Mouse (Mus musculus) c-Kit-positive CD71-negative TER-119-negative erythroid progenitor cells, embryonic 14.5 days (primary cell): ENCODE measurements around the gene Rbm28.

ENCODE experiments used
- DNase-seq: peaks from one replicate; pipeline ENCODE4 v3.0.0-alpha.2; 2013; ENCODE audit warnings: low read depth

Gene Rbm28

DNA sequence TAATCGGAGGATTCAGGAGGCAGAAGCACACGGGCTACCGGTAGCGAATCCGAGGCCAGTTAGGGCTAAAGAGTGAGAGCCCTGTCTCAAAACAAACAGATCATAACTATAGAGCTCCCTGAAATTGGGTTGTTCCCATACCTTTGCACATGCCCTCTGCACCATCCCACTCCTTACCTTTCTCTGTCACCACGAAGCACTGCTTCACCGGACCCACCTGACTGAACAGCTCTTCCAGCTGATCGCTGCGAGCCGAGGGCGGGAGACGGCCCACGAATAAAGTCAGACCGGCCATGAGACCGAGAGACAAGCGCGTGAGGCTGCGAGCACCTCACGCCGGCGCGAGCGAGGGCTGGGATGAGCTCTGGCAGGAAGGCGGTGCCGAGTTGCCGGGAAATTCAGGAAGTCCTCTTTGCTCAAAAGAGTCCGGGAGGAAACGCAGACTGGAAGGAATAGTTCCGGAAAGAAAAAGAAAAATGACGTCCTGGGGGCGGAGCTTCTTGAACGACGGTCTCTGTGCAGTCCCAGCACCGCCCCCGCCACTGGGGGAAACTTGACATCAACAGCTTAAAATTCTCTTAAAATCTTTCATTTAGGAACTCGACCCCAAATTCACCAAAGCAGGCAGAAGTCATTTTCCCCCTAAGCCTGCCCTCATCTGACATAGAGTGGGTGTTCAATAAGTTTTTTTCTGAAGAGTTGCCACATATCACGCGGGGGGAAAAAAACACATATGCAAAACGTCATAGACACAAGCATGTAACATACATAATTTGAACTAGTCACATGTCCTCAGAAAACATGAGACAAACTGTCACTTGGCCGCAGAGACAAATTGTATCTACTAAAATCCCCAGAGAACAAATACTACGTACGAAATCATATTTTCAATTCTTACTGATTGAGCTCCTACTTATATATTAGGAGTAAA lies at the start of gene Rbm28:
Rbm28 (minus strand) TSS at position 693 of the 931 bp plus-strand sequence.
- DNase-seq: peak; percentile 97

DNA sequence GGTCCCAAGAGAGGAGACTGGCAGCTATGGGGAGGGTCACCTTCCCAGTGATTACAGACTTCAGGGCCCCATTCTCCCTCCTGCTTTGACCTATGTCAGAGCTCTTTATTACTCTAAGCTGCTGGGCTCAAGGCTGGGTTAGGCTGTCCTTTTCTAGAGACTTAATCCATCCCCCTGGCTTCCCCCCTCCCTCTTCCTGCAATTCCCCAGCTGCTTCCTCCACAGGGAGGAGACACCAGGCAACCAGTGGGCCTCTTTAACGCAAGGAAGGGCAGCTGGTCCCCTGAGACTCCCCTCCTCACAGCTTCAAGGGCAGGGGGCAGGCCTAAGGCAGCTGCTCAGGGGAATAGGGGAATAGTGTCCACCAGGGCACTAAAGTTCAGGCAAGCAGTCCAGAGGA lies 49.4 kb upstream of the Rbm28 start:
- DNase-seq: no peak

DNA sequence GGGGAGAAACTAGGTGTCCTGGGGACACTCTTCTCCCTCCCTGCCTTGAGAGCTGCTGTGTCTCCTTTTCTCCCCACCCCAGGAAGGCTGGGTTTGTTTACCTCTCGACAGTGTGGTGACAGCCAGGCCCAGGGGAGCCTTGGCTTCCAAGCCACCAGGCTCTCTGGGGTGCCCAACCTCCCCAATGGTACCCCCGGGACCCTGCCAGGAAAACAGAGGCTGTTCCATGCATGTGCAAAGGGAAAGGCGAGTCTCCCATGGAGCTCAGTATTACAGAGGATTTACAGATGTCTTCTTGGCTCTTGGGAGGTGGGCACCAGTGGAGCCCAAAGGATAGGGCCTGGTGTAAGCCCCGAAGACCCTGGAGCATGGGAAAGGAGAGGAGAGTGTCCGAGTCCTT lies 48.6 kb upstream of the Rbm28 start:
- DNase-seq: no peak

DNA sequence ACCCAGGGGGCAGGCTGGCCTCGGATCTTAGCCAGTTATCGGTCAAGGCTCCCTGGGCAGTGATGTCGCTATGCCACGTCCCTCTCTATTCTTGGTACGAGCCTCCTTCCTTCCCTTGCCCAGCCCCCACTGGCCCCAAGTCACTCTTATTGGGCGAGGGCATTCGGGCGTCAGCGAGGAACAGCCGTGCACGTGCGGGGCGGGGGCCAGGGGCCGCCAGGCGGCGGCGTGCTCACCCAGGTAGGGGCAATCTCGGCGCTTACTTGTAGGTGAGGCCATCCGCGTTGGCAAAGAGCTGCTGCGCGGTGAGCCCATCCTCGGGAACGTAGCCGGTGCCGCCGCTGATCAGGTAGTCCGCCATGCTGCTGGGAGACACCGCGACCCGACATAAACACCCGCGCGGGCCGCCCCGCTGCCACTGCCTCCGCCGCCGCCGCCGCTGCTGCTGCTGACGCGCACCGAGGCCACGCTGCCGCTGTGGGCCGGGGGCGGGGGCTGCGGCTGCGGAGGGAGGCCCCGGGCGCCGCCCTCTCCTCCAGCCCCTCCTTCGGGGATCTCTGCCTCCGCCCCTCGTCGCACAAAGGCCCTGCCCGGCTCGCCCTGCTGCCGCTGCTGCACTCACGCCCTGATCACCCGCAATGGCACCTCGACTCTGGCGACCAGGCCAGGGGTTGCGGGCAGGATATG lies 47.1 kb upstream of the Rbm28 start:
- DNase-seq: peak; percentile 61

DNA sequence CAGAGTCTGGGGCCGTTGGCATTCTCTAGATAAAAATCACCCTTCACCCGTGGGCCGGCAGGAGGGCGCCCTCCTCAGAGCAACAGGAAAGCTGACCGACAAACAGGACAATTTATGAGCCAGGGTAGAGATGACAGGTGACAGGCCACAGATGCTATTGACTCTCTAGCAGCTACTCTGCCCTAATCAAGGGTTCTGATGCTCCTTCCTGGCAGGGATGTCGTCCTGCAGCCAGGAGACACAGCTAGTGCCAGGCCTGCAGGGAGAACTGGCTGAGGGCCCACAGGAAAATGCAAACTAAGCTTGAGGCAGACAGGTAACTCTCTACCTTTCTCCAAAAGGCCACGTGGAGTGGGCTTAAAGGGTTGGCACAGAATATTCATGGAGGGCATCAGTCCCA lies 46.3 kb upstream of the Rbm28 start:
- DNase-seq: no peak

DNA sequence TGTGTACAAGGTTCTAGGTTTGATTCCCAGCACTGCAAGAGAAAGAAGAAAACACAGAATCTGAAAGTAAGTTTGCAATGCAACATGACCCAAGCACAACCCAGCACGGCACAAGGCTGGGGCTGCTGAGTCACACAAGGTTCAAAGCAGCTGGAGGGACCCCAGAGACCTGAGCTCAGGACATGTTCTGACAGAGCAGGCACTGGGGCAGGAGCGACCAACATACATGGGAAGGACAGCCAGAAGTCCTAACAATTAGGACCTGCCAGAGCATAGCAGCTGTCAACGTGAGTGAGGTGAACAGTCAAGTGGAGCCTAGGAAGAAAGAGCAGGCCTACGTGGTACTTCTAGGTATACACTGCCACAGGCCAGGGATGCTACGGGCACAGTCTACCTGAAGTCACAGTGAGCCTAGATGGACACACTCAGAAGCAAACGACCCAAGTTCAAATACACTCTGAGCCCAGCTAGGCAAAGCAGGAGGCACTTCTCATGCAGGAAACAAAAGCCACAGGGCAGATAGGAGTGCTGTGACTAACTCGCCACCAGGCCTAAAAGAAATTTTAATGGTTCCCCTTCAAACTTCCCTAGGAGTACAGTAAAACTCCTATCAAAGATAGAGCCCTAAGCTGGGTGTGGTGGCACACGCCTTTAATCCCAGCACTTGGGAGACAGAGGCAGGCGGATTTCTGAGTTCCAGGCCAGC lies 45.6 kb upstream of the Rbm28 start:
- DNase-seq: no peak

DNA sequence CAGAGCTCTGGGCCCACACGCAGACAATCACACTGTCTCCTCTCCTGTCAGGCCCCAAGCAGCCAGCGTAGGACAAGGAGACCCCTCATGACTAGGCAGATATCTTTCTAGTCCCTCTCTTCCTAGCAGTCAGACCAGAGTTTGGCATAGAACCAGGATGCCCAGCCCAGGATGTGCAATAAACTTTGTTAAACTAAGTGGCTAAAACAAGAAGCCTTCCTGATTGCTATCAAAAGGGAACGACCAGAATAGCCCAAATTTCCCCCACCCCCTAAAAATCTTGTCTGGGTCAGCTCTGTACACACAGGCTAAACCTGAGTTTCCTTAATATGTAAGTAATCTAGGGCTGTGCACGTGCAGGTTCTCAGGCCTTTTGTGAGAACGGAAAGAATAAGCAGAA lies 43.4 kb upstream of the Rbm28 start:
- DNase-seq: no peak

DNA sequence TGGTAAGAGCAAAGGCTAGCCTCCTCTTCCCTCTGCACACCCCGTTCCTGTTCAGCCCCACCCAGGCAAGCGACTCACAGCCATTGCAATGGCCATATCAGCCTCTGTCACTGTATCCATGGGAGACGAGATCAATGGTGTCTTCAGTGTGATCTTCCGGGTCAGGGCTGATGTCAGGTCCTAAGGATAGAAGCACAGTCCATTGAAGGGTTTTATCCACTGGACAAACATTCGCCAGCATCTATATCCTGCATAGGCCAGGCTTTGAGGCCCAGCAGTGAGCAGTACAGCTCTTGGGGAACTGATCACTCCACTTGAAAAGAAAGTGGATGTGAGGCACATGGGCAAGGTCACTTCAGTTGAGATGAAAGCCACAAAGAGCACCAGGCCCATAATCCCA lies 42.2 kb upstream of the Rbm28 start:
- DNase-seq: no peak

DNA sequence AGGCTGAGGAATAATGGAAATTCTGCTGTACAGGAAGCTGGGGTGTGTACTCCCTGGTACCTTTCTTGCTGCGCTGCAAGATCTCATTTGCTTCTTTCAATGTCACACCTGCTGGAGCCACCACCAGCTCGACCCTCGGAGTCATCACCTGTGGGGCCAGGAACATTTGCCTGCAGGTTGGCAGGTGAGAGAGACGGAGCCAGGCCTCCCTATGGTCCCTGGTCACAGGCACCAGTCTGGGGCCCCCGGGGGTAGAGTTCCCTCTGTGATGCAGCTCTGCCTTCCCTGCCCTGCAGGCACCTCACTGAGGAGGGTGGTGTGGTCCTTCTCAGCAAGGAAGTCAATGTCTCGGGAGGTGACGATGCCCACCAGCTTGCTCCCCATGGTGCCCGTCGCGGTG lies 41.2 kb upstream of the Rbm28 start:
- DNase-seq: no peak

DNA sequence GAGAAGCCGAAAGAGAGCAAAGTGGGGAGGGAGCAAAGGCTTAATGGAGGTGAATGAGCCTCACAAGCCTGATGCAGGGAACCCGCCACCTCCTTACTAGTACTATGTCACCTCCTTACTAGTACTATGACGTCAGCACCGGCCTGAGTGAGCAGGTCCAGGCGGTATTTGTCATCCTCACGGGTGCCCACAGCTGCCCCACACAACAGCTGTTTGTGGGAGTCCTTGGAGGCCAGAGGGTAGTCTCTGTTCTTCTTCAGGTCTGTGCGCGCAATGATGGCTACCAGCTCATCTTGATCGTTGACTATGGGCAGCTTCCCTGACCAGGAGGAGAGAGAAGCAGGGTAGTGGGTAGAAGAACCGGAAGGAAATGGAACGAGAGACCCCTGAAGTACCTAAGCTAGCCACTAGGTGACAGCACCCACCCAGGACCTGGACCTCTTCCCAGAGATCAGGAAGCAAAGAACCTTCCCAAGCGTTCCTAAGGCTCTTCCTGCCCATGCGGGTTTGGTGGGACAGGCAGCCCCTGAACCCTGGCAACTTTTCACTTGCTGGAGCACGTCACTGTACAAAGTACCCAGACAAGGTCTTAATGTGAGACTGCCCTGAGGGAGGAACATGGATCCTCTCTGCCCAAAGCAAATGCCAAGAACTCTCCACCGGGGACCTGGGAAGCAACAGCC lies 40.3 kb upstream of the Rbm28 start:
- no peak for DNase-seq

DNA sequence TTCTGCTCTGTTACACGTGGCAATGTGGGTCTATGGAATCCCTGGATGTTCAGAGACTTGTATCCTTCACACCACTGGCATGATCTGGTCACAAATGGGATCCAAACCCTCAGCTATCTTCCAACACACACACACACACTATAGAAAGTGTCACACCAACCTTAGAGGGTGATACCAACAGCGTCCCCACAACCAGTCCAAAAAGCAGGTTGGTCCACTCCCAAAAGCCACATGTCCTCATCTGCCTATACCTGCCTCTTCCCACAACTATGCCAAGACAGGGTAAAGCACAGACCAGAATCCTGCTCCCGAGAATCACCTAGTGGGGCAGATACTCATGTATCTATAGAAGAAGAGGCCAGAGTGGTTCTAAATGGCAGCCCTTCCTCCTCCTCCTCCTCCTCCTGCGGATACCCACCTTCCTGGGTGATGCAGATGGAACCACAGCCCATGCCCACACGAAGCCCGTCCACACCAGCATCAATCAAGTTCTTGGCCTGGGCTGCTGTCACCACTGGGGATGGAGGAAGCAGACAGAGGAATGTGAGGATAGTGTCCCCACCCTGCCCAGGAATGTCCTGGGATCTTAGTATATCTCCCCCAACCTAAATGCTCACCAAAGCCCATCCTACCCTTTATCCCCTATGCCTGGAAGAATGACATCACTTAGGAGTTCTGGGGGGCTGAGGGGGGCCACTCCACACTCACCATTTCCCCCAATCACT lies 39.2 kb upstream of the Rbm28 start:
- DNase-seq: no peak

DNA sequence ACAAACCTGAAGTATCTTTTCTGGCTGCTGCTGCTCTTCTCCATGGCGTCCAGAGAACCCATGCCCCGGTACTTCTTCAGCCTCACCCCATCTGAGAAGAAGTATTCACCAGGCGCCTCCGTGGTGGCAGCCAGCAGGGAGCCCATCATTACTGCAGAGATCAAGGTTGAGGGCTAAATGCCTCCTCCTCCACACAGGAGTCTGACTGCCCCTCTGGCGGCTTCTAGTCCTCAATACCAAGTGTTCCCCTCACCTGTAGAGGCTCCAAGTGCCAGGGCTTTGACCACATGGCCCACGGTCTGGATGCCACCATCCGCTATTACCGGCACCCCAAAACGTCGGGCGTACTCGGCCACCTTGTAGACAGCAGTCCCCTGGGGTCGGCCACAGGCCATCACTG lies 38.3 kb upstream of the Rbm28 start:
- no peak for DNase-seq

DNA sequence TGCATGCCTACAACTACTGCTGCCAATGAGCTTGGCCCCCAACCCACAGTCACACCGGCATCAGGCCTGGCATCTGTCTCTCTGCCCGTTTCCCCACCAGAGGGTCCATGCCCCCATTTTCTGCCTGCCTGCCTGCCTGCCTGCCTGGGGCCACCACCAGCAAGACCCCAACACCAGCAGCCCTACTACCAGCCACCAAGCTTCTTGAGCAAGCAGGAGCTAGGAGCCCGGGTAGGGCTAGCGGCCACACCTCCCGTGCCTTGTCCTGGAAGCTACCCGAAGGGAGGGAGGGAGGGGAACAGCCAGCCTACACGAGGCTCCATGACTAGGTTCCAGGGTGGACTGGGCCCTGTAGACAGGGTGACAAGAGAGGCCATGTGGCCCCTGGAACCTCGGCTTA lies 37.2 kb upstream of the Rbm28 start:
- no peak for DNase-seq

DNA sequence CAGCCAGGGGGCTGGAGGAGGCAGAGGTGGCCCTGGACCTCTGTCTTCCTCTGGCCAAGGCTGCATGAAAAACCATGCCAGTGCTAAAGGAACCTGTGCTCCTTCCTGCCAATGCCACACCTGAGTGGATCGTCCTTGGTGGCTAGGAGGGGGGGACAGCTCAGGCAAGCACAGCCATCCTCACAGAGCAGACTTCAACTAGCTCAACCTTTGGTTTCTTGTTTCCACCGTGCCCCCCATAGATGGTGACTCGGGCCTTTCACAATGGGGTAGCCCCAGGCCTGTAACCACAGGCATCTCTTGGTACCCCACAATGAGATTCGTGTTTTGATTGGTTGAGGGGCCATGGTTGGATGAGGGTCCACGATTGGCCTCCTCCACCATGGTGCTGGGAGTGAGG lies 36.5 kb upstream of the Rbm28 start:
- DNase-seq: no peak

DNA sequence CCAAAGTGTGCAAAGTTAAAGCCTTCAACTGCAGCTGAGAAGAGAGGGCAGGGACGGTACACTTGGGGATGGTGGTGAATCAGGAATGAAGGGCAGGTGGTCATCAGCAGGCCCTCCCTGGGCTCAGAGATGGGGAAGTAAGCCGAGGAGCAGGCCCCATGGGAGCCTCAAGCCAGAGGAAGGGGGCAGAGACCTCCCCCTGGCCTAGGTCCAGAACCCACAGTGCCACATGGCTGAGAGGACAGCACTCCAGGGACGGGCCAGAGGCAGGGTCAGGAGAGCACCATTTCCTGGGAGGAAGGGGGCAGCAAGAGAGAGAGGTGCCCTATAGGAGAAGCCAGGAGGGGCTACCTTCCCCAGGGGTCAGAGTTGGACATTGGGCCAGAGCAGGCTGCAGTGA lies 35.7 kb upstream of the Rbm28 start:
- no peak for DNase-seq

DNA sequence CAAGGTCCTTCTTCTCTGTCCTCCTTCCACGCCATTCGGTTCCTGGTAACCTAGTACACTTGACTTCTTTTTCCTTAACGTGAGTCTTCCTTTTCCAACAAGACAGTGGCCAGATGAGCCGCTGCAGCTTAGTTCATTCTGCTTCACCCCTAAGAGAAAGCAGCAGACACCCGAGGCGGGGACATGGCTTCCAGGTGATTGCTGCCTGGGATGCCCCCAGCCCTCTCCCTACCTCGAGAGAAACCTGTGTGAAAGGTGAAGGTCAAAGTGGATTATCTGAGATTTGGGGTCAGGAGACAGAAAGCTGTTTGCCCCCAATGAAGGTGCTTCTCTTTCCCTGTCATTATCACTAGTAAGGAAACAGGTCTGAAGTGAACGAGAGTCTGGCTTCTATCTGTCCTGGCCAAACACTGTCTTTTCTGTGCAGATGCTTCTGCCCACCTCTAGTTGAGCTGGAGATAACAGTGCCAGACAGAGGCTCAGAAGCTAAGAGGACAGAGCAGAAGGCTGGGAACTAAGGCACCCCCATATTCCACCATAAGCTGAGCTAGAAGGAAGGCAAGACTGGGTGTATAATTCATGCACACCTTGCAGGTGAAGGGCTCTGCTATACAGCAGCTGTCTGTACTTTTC lies 34.5 kb upstream of the Rbm28 start:
- no peak for DNase-seq

DNA sequence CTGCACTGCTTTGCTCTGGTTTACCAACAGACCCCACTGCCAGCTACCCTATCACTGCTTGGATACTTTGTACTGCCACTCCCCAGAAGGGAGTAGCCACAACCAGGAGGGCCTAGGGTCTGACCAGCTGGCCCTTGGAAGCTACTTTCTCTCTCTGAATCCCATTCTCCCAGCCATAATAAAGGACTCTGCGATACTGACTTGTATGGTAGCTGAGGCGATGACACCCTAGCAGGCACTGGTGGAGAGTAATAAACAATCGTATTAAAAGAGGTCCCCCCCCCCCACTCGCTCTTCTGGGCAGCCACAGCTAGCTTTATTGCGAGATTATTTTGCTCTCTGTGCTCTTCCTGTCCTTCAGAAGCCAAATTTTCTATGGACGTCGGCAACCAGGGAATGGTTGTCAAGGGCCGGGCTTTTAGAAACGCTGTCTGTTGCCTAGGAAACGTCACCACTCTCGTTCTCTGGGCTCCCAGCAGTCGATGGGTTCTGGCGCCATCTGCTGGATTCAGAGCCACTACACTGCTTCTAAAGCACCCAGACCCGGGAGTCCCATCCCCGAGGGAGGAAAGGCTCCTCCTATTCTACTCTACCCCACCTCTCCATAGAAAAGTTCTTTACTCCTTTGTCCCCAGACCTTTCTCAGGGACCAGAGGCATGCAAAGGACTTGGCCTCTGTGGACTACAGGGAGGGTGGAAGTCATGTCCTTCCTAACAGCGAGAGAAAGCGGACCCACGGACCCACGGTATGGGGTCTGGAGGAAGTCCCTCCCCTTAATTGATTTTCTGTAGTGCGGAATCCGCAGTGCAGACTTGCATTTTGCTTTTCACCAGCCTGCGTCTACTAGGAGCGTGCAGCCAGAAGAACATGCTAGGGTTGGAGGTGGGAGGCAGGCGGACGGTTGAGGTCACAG lies 33.8 kb upstream of the Rbm28 start:
- peak; percentile 82 for DNase-seq

DNA sequence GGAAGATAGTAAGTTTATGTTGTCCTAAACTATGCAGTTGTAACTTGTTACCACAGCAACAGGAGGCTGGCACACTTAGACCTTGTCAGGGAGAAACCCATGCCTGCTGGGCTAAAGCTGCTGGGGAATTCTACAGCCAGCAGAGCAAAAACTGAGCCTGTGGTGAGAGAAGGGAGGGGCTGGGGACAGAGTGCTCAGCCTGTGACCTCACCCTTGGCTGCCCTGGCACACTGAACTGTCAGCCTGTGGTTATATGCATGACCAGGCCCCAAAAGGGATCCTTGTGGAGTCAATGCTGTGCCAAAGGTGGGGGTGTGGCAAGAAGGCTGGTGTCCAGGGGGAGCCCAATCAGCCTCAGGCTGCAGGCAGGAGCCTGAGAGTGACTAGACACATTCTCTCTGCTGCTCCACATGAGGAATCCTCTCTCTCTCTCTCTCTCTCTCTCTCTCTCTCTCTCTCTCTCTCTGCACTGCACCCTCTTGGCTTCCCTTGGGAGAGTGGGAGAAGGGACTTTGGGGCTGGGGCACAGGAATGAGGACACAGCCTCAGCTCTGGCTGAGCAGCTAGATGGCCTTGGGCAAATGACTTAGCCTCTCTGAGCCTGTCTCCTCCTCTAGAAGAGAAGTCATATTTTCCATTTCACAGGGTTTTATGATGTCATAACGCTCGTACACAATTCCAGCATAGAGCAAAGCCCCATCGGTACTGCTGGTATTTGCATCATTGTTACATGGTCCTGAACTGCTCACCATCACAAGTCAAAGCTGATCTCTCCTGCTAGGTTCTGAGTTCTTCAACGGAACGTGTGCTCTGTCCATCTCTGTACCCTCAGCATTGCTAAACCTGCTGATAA lies 31.3 kb upstream of the Rbm28 start:
- no peak for DNase-seq

DNA sequence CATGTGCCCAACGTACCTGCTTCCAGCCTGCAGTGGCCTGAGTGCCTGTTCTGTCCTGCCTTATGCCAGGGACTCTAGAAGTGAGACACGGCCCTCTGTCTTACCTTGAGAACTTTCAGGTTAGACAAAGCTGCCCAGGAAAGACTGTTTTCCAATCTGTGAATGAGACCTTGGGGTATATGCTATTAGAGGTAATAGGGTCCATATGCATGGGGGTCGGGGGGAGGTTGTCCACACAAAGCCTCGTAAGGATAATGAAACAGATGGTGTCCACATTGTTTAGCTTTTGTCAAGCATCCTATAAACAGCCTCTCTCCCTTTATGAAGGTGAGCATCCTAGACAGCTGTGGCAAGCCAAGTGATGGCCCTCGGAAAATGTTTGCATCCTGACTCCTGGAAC lies 30.3 kb upstream of the Rbm28 start:
- no peak for DNase-seq
